Mouse (Mus musculus): ENCODE measurements around the gene Jmjd1c. TPM values are rescaled to one million over a fixed set of nuclear protein-coding genes. Genes with fewer than 3 reads are reported as not detected.
"Not testable (repeated sequence)": the region's sequence is repeated elsewhere in the genome, so short reads cannot be mapped to it uniquely, and the experiment has no call there.

The Jmjd1c gene
- polyA plus RNA-seq, 1 experiment from 2014 or later = 27.1 TPM

GRCm38 (mm10) chr10:67111044-67111798 is 15.3 kb downstream of the Jmjd1c start:
- WGBS = 88% methylated on average over 14 of the region's 14 CpGs
- H3K27me3 ChIP-seq (ENCODE audit: low read depth, poor library complexity, severe bottlenecking) = no peaks in the 10 kb centered on the region
- H3K9me3 ChIP-seq (replicated peaks) = no peaks in the 10 kb centered on the region
- no peak for DNase-seq (ENCODE audit: low spot score)
- peaks cover 16% of the 10 kb centered on the region for H3K36me3 ChIP-seq
- no peak overlapping the region for H3K27ac ChIP-seq (replicated peaks)
- H3K4me3 ChIP-seq = no peak overlapping the region
- H3K4me1 ChIP-seq = peaks cover 55% of the 10 kb centered on the region

DNA sequence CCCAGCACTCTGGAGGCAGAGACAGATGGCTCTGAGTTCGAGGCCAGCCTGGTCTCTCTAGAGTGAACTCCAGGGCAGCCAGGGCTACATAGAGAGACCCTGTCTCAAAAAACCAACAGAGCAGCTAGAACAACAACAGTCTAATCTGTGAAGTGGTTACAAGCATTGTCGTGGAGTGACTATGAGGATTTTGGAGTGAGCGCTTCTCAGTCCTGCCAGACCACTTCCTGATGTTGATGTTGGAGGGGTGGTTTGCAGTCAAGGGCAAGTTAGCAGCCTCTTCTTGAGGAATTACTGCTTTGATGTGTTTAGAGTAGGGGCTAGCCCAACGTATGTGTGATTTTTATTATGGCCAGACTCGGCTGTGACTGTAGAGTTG is 15.9 kb downstream of the Jmjd1c start:
- no peak overlapping the region for H3K27ac ChIP-seq (replicated peaks)
- H3K9me3 ChIP-seq (replicated peaks) = no peaks in the 10 kb centered on the region
- H3K27me3 ChIP-seq (ENCODE audit: low read depth, poor library complexity, severe bottlenecking) = no peaks in the 10 kb centered on the region
- DNase-seq (ENCODE audit: low spot score) = no peak
- 88% methylated on average over 5 of the region's 5 CpGs for whole genome bisulfite sequencing
- peaks cover 16% of the 10 kb centered on the region for H3K36me3 ChIP-seq
- H3K4me1 ChIP-seq = peaks cover 51% of the 10 kb centered on the region
- H3K4me3 ChIP-seq = no peak overlapping the region

- WGBS = 90% methylated on average over 5 of the region's 5 CpGs
- H3K27me3 ChIP-seq (ENCODE audit: low read depth, poor library complexity, severe bottlenecking); H3K9me3 ChIP-seq (replicated peaks); H3K27ac ChIP-seq (replicated peaks); H3K4me3 ChIP-seq; DNase-seq (ENCODE audit: low spot score): not testable (repeated sequence)
- Histone ChIP-seq H3K4me1 (peaks cover 40% of the 10 kb centered on the region), H3K36me3 (peaks cover 10% of the 10 kb centered on the region)
Observed at GRCm38 (mm10) chr10:67112967-67113366, 17.0 kb downstream of the Jmjd1c start.

DNA sequence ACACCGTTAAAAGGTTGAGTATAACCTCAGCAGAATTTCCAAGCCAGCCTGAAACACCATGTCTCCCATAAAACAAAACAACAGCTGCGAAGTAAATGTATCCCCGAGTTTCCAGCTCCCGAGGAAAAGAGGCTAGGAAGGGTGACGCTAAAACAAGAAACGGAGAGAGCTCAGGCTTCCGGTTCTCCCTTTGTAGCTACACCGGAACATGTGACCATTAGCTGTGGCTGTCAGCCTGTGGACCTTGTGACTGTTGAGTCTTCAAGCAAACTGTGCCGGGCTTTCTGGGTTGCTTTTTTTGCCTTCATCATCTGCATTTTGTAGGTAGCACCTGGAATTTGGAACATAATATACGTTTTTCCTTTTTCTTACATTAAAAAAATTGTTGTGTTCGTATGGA is 17.9 kb downstream of the Jmjd1c start:
- Histone ChIP-seq H3K4me3 (no peak overlapping the region), H3K36me3 (peaks cover 8% of the 10 kb centered on the region; the same call in 1 of the 2 replicates), H3K27ac (replicated peaks) (no peak overlapping the region), H3K27me3 (ENCODE audit: low read depth, poor library complexity, severe bottlenecking) (no peaks in the 10 kb centered on the region), H3K4me1 (peaks cover 35% of the 10 kb centered on the region), H3K9me3 (replicated peaks) (no peaks in the 10 kb centered on the region)
- DNase-seq (ENCODE audit: low spot score) = no peak
- 91% methylated on average over 11 of the region's 11 CpGs for WGBS

DNA sequence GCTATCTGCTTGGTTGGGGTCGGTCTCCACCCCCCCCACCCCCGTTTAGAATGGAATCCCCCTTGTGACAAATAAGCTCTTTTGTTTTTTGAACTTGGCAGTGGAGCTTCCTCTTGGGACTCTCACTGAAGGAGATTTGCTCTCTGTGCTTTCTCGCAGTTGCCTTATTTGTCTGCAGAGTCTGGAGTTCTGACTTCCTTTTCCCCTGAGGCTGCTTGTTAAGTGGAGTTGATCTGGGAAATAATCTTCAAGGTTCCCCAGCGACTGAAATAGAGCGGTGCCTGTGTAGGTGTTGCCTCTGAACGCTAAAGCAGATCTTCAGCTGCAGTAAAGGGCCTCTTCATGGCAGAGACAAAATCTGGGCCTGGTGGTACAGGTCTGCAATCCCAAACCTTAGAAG is 19.2 kb downstream of the Jmjd1c start:
- H3K4me3 ChIP-seq = no peak overlapping the region
- H3K27me3 ChIP-seq (ENCODE audit: low read depth, poor library complexity, severe bottlenecking) = no peaks in the 10 kb centered on the region
- DNase-seq (ENCODE audit: low spot score) = no peak
- 0 out of 2 replicates have a peak overlapping the region, but pooled peaks have one; percentile 33 for H3K27ac ChIP-seq (replicated peaks)
- H3K9me3 ChIP-seq (replicated peaks) = no peaks in the 10 kb centered on the region
- 37% methylated on average over 6 of the region's 6 CpGs for WGBS
- peaks cover 36% of the 10 kb centered on the region for H3K4me1 ChIP-seq
- H3K36me3 ChIP-seq = peaks cover 6% of the 10 kb centered on the region; the same call in 1 of the 2 replicates

DNA sequence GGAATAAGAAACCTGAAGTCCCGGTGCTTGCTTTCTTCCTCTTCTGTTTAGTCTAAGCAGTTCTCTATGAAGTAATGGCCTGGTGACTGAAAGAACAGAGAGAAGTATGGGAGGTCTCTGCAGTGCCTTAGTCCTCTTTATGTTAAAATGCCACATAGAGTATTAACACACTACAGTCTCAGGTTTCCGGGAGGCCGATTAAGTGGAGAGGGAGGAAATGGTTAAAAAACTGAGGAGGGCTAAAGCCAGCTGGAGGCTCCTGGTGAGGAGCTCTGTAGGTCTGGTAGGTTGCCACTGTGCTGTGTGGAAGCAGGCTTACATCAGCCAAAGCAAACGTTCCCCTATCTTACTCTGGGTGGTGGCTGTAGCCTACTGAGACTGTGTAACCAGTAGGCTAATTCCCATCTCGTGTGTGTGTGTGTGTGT is 19.8 kb downstream of the Jmjd1c start:
- H3K9me3 ChIP-seq (replicated peaks) = no peaks in the 10 kb centered on the region
- 43% methylated on average over 5 of the region's 5 CpGs for WGBS
- no peak overlapping the region for H3K4me3 ChIP-seq
- no peak for DNase-seq (ENCODE audit: low spot score)
- H3K27me3 ChIP-seq (ENCODE audit: low read depth, poor library complexity, severe bottlenecking) = no peaks in the 10 kb centered on the region
- H3K4me1 ChIP-seq = peaks cover 37% of the 10 kb centered on the region
- H3K27ac ChIP-seq (replicated peaks) = peak overlapping the region; percentile 52; the same call in 1 of the 2 replicates
- H3K36me3 ChIP-seq = peaks cover 6% of the 10 kb centered on the region; the same call in 1 of the 2 replicates

DNA sequence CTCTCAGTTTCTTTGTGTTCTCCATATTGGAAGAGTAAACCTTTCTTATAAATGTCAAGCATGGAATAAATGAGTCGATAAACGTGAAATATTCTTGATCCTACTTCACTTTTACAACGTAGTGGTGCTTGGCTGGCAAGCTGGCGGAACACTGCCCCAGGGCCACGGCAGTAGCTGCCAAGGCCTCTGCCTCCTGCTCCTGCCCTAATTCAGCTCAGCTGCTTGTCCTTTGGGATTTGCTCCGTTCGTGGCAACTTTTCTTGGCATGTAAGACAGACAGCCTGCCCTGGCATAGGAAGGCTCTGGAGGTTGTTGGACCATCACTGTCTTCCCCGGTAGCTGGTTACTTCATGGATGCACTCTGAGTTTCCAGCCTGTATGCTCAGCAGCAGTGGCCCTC is 20.3 kb downstream of the Jmjd1c start:
- Histone ChIP-seq H3K27me3 (ENCODE audit: low read depth, poor library complexity, severe bottlenecking) (no peaks in the 10 kb centered on the region), H3K4me1 (peaks cover 31% of the 10 kb centered on the region), H3K27ac (replicated peaks) (no peak overlapping the region), H3K9me3 (replicated peaks) (no peaks in the 10 kb centered on the region), H3K4me3 (no peak overlapping the region), H3K36me3 (peaks cover 6% of the 10 kb centered on the region; the same call in 1 of the 2 replicates)
- WGBS = 86% methylated on average over 8 of the region's 8 CpGs
- DNase-seq (ENCODE audit: low spot score) = no peak

GRCm38 (mm10) chr10:67119291-67119690 is 23.4 kb downstream of the Jmjd1c start:
- H3K4me3 ChIP-seq = no peak overlapping the region
- H3K36me3 ChIP-seq = peaks cover 4% of the 10 kb centered on the region; the same call in 1 of the 2 replicates
- WGBS = 72% methylated on average over 7 of the region's 7 CpGs
- H3K4me1 ChIP-seq = peaks cover 29% of the 10 kb centered on the region
- no peaks in the 10 kb centered on the region for H3K9me3 ChIP-seq (replicated peaks)
- no peaks in the 10 kb centered on the region for H3K27me3 ChIP-seq (ENCODE audit: low read depth, poor library complexity, severe bottlenecking)
- no peak overlapping the region for H3K27ac ChIP-seq (replicated peaks)
- no peak for DNase-seq (ENCODE audit: low spot score)

DNA sequence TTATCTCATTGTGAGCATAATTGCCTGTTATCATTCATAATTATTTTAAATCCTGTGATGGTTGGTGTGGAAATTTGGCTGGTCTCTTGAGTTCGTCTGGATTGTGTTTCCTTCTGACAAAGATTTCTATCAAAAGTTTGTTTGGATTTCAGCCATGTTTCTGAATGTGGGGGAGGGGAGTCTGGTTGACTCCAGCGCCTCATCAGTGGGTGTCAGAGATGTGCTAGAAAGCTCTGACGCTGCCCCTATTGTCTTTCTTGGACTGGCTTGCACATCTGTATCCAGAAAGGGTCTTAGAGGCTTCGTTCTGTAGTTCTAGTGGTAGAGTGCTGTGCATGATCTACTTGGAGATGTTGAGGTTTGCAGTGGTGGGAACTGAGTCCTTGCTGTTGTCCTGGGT is 24.3 kb downstream of the Jmjd1c start:
- H3K27me3 ChIP-seq (ENCODE audit: low read depth, poor library complexity, severe bottlenecking) = no peaks in the 10 kb centered on the region
- peaks cover 30% of the 10 kb centered on the region for H3K4me1 ChIP-seq
- 68% methylated on average over 4 of the region's 4 CpGs for WGBS
- H3K9me3 ChIP-seq (replicated peaks) = no peaks in the 10 kb centered on the region
- DNase-seq (ENCODE audit: low spot score) = no peak
- H3K27ac ChIP-seq (replicated peaks) = no peak overlapping the region
- H3K4me3 ChIP-seq = no peak overlapping the region
- H3K36me3 ChIP-seq = no peaks in the 10 kb centered on the region

GRCm38 (mm10) chr10:67120640-67121039 is 24.7 kb downstream of the Jmjd1c start:
- Histone ChIP-seq H3K9me3 (replicated peaks) (no peaks in the 10 kb centered on the region), H3K36me3 (no peaks in the 10 kb centered on the region), H3K4me3 (no peak overlapping the region), H3K27ac (replicated peaks) (no peak overlapping the region), H3K4me1 (peaks cover 30% of the 10 kb centered on the region), H3K27me3 (ENCODE audit: low read depth, poor library complexity, severe bottlenecking) (no peaks in the 10 kb centered on the region)
- WGBS = 65% methylated on average over 2 of the region's 2 CpGs
- no peak for DNase-seq (ENCODE audit: low spot score)

- H3K4me1 ChIP-seq = peaks cover 51% of the 10 kb centered on the region
- 62% methylated on average over 2 of the region's 2 CpGs for WGBS
- no peak overlapping the region for H3K4me3 ChIP-seq
- H3K36me3 ChIP-seq = no peaks in the 10 kb centered on the region
- no peak for DNase-seq (ENCODE audit: low spot score)
- H3K9me3 ChIP-seq (replicated peaks) = no peaks in the 10 kb centered on the region
- H3K27me3 ChIP-seq (ENCODE audit: low read depth, poor library complexity, severe bottlenecking) = no peaks in the 10 kb centered on the region
- H3K27ac ChIP-seq (replicated peaks) = no peak overlapping the region
Observed at GRCm38 (mm10) chr10:67123756-67124155, 27.8 kb downstream of the Jmjd1c start.

DNA sequence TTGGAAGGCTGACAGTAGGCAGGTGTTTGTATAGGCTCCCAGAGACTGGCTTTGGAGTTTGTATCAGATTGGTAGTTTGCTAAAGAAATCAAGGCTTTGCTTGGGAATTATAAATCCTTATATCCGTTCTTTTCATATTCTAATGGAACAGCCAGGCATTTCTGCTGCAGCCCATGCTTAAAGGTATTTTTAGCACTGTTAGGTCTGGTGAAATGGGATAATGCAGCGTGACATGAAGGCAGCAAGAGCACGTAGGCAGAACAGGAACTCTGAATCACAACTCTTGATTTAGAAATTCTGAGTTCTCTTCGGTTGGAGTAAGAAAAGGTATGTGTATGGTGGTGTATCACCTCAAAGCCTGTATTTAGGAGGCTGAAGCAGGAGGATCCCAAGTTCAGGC is 28.2 kb downstream of the Jmjd1c start:
- Histone ChIP-seq H3K4me1 (peaks cover 51% of the 10 kb centered on the region), H3K27me3 (ENCODE audit: low read depth, poor library complexity, severe bottlenecking) (no peaks in the 10 kb centered on the region)
- 77% methylated on average over 4 of the region's 4 CpGs for WGBS

GRCm38 (mm10) chr10:67126061-67126858 is 30.3 kb downstream of the Jmjd1c start:
- DNase-seq (ENCODE audit: low spot score) = peak; percentile 62
- Histone ChIP-seq H3K4me3 (peak overlapping the region; percentile 91), H3K9me3 (replicated peaks) (no peaks in the 10 kb centered on the region), H3K4me1 (peaks cover 51% of the 10 kb centered on the region), H3K36me3 (no peaks in the 10 kb centered on the region), H3K27me3 (ENCODE audit: low read depth, poor library complexity, severe bottlenecking) (no peaks in the 10 kb centered on the region), H3K27ac (replicated peaks) (peak overlapping the region; percentile 89)
- under 1% methylated on average over 50 of the region's 50 CpGs for WGBS

More for the DNA sequence above, 28.2 kb downstream of the Jmjd1c start:
- Histone ChIP-seq H3K36me3 (no peaks in the 10 kb centered on the region), H3K4me3 (no peak overlapping the region), H3K27ac (replicated peaks) (no peak overlapping the region), H3K9me3 (replicated peaks) (no peaks in the 10 kb centered on the region)
- no peak for DNase-seq (ENCODE audit: low spot score)

Data from midbrain, embryonic 10.5 days (tissue).